ENCODE assay signal across 24 mouse cellular contexts in genomic region chr12:16615738-16616137, GRCm38 (mm10). TPM values are rescaled to one million over a fixed set of nuclear protein-coding genes. Genes with fewer than 3 reads are reported as not detected.
"Had no signal": no experiment of that assay in that cellular context is flagged by ENCODE, and none has a peak within 500 bp of the region (broad histone marks: within the 10 kb centered on the region; RNA-seq: fewer than 3 reads in every experiment).

No protein-coding gene starts in this region.

- DNase-seq: lung, adult 18-20 months; lung, embryonic 14.5 days; lung, postnatal 10 days; lung, postnatal 4 days; right cerebral cortex, adult 18-20 months; right cerebral cortex, postnatal 25 days; right cerebral cortex, postnatal 4 days; spleen, adult 18-20 months; thymus, adult 2 months; thymus, postnatal 25 days; thymus, postnatal 4 days had no signal

- H3K27ac ChIP-seq: midbrain, embryonic 10.5 days; midbrain, embryonic 13.5 days; neural tube, embryonic 13.5 days; neural tube, embryonic 15.5 days had no signal

- ATAC-seq: midbrain, embryonic 13.5 days; midbrain, embryonic 16.5 days had no signal

- H3K4me3 ChIP-seq: midbrain, embryonic 10.5 days; midbrain, embryonic 13.5 days; myocyte; neural tube, embryonic 13.5 days; neural tube, embryonic 15.5 days had no signal

RNA-seq across cellular contexts. Expression of gene Ntsr2, which starts 37.4 kb away (rescaled TPM):
- total RNA-seq: megakaryocyte, adult 5-6 weeks; megakaryocyte-erythroid progenitor cell, adult 5-6 weeks had no signal
- polyA plus RNA-seq: liver, embryonic 16.5 days; lung, embryonic 14.5 days; midbrain, embryonic 10.5 days; myocyte; neural tube, embryonic 11.5 days; small intestine, adult 2 months; stomach, embryonic 14.5 days; stomach, embryonic 16.5 days had no signal
